Comparison of ENCODE assay signal across 16 mouse cellular contexts in the genomic region with DNA sequence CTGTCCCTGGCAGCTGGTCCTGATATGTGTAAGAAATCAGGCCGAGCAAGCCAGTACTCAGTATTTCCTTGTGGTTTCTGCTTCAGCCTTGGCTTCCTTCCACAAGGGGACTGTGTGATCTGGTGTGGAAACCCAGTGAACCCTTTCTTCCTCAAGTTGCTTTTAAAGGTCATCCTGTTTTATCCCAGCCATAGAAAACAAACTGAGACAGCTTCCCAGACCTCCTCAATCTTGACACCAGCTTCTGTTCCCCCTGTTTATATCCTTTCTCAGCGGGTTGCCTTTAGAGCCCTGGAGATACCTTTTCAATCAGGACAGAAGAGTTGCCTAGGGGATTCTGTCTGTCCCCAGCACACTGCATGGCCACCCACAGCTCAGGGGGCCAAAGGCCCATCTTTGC.
DNase-seq lines count a peak whose midpoint lies in the region; ATAC-seq and TF ChIP-seq lines count a peak whose summit lies in the region.
"Had no signal": no experiment of that assay in that cellular context is flagged by ENCODE, and none has a peak within 500 bp of the region (broad histone marks: within the 10 kb centered on the region; RNA-seq: fewer than 3 reads in every experiment).

No protein-coding gene starts in this region.

- no peak for TF ChIP-seq CTCF in kidney, adult 2 months (conservative IDR thresholded peaks at IDR 0.05; ENCODE audit: insufficient read depth, insufficient read length, low read depth, low read length)

- TF ChIP-seq POLR2A in kidney, adult 2 months (IDR thresholded peaks at IDR 0.05; ENCODE audit: low read depth, low read length): no peak

- H3K4me1 ChIP-seq in kidney, adult 2 months (ENCODE audit: control insufficient read depth, insufficient read depth, low read length): no peaks in the 10 kb centered on the region
- peaks cover 9% of the 10 kb centered on the region for H3K4me1 ChIP-seq in midbrain, embryonic 10.5 days
- no peaks in the 10 kb centered on the region for H3K4me1 ChIP-seq in midbrain, embryonic 16.5 days (ENCODE audit: control insufficient read depth, insufficient read depth, low read length)
- no peaks in the 10 kb centered on the region for H3K4me1 ChIP-seq in hindbrain, embryonic 14.5 days (replicated peaks; ENCODE audit: control insufficient read depth, insufficient read depth, low read length)
- H3K4me1 ChIP-seq in neural tube, embryonic 13.5 days (replicated peaks): no peaks in the 10 kb centered on the region; the same call in 1 of the 2 replicates
- H3K4me1 ChIP-seq: embryonic facial prominence, embryonic 15.5 days; forebrain, embryonic 13.5 days; heart, embryonic 12.5 days; liver, embryonic 13.5 days had no signal

- no peaks in the 10 kb centered on the region for H3K27me3 ChIP-seq in kidney, adult 2 months (replicated peaks; ENCODE audit: control insufficient read depth, insufficient read depth, low read length)
- no peaks in the 10 kb centered on the region for H3K27me3 ChIP-seq in midbrain, embryonic 10.5 days (ENCODE audit: low read depth, poor library complexity, severe bottlenecking)
- H3K27me3 ChIP-seq in midbrain, embryonic 16.5 days (ENCODE audit: control insufficient read depth, insufficient read depth, low read depth, low read length): no peaks in the 10 kb centered on the region
- no peaks in the 10 kb centered on the region for H3K27me3 ChIP-seq in hindbrain, embryonic 14.5 days (ENCODE audit: control insufficient read depth, insufficient read depth, low read length)
- no peaks in the 10 kb centered on the region for H3K27me3 ChIP-seq in neural tube, embryonic 13.5 days
- H3K27me3 ChIP-seq: embryonic facial prominence, embryonic 15.5 days; heart, embryonic 12.5 days; liver, embryonic 13.5 days; Patski had no signal

- H3K27ac ChIP-seq in kidney, adult 2 months (ENCODE audit: insufficient read depth, low read depth, low read length): no peak overlapping the region
- no peak overlapping the region for H3K27ac ChIP-seq in midbrain, embryonic 10.5 days (replicated peaks)
- H3K27ac ChIP-seq in midbrain, embryonic 16.5 days (ENCODE audit: low read length): no peak overlapping the region
- H3K27ac ChIP-seq in hindbrain, embryonic 14.5 days: no peak overlapping the region
- H3K27ac ChIP-seq in neural tube, embryonic 13.5 days (replicated peaks): no peak overlapping the region
- H3K27ac ChIP-seq: embryonic facial prominence, embryonic 15.5 days; forebrain, embryonic 13.5 days; limb, embryonic 10.5 days; liver, embryonic 13.5 days had no signal

- no peaks in the 10 kb centered on the region for H3K9me3 ChIP-seq in midbrain, embryonic 10.5 days (replicated peaks)
- H3K9me3 ChIP-seq in midbrain, embryonic 16.5 days (replicated peaks; ENCODE audit: control insufficient read depth, low read length, poor library complexity, severe bottlenecking): no peaks in the 10 kb centered on the region
- H3K9me3 ChIP-seq in hindbrain, embryonic 14.5 days (ENCODE audit: control insufficient read depth, low read length): no peaks in the 10 kb centered on the region
- H3K9me3 ChIP-seq in neural tube, embryonic 13.5 days: no peaks in the 10 kb centered on the region
- H3K9me3 ChIP-seq: embryonic facial prominence, embryonic 15.5 days; forebrain, embryonic 13.5 days; limb, embryonic 10.5 days had no signal

- no peak overlapping the region for H3K9ac ChIP-seq in midbrain, embryonic 16.5 days (ENCODE audit: low read depth, low read length)
- no peak overlapping the region for H3K9ac ChIP-seq in hindbrain, embryonic 14.5 days
- H3K9ac ChIP-seq in neural tube, embryonic 13.5 days: no peak overlapping the region
- H3K9ac ChIP-seq: embryonic facial prominence, embryonic 15.5 days; forebrain, embryonic 13.5 days; heart, embryonic 12.5 days; liver, embryonic 13.5 days had no signal

- no peak for ATAC-seq in midbrain, embryonic 16.5 days
- ATAC-seq in hindbrain, embryonic 14.5 days (ENCODE audit: low FRiP score): peak; percentile 55; the same call in 1 of the 2 replicates
- ATAC-seq in neural tube, embryonic 13.5 days (ENCODE audit: low read depth): peak; percentile 74; the same call in 1 of the 2 replicates
- no peak for ATAC-seq in CD4-positive, CD25-positive, alpha-beta regulatory T cell, adult 4 months
- ATAC-seq: forebrain, embryonic 13.5 days; Patski had no signal

- no peak overlapping the region for H3K4me3 ChIP-seq in kidney, adult 2 months (ENCODE audit: insufficient read depth, low read depth, low read length)
- H3K4me3 ChIP-seq in midbrain, embryonic 10.5 days: no peak overlapping the region
- H3K4me3 ChIP-seq in midbrain, embryonic 16.5 days (ENCODE audit: low read depth, low read length): no peak overlapping the region
- no peak overlapping the region for H3K4me3 ChIP-seq in hindbrain, embryonic 14.5 days (replicated peaks; ENCODE audit: low read length)
- no peak overlapping the region for H3K4me3 ChIP-seq in neural tube, embryonic 13.5 days
- H3K4me3 ChIP-seq: embryonic facial prominence, embryonic 15.5 days; forebrain, embryonic 13.5 days; heart, embryonic 12.5 days; limb, embryonic 10.5 days; liver, embryonic 13.5 days; myocyte had no signal

- no peaks in the 10 kb centered on the region for H3K36me3 ChIP-seq in kidney, adult 2 months (ENCODE audit: control insufficient read depth, insufficient read depth, low read length)
- no peaks in the 10 kb centered on the region for H3K36me3 ChIP-seq in midbrain, embryonic 10.5 days
- H3K36me3 ChIP-seq in midbrain, embryonic 16.5 days (ENCODE audit: control insufficient read depth, insufficient read depth, low read length): no peaks in the 10 kb centered on the region
- H3K36me3 ChIP-seq in hindbrain, embryonic 14.5 days (replicated peaks; ENCODE audit: control insufficient read depth, insufficient read depth): no peaks in the 10 kb centered on the region
- no peaks in the 10 kb centered on the region for H3K36me3 ChIP-seq in neural tube, embryonic 13.5 days
- H3K36me3 ChIP-seq: embryonic facial prominence, embryonic 15.5 days; heart, embryonic 12.5 days; limb, embryonic 10.5 days; liver, embryonic 13.5 days had no signal

- H3K4me2 ChIP-seq in midbrain, embryonic 16.5 days (ENCODE audit: low read length): no peak overlapping the region
- no peak overlapping the region for H3K4me2 ChIP-seq in hindbrain, embryonic 14.5 days (replicated peaks)
- no peak overlapping the region for H3K4me2 ChIP-seq in neural tube, embryonic 13.5 days
- H3K4me2 ChIP-seq: embryonic facial prominence, embryonic 15.5 days; forebrain, embryonic 13.5 days; heart, embryonic 12.5 days; liver, embryonic 13.5 days had no signal

- WGBS in kidney, adult 2 months: 6% methylated on average over 2 of the region's 2 CpGs
- 14% methylated on average over 2 of the region's 2 CpGs for WGBS in midbrain, embryonic 10.5 days
- WGBS in midbrain, embryonic 16.5 days: 9% methylated on average over 2 of the region's 2 CpGs
- 4% methylated on average over 2 of the region's 2 CpGs for WGBS in hindbrain, embryonic 14.5 days
- 8% methylated on average over 2 of the region's 2 CpGs for WGBS in neural tube, embryonic 13.5 days

- DNase-seq in kidney, adult 2 months: peak; percentile 40
- DNase-seq in kidney, adult 18-20 months: no peak
- DNase-seq in midbrain, embryonic 10.5 days (ENCODE audit: low spot score): peak; percentile 36
- DNase-seq in hindbrain, embryonic 14.5 days (ENCODE audit: low spot score): no peak
- DNase-seq in ovary, postnatal 10 days (ENCODE audit: low spot score): no peak
- DNase-seq: adrenal gland, postnatal 36 days; liver, embryonic 13.5 days had no signal

Comparison
In these comparisons a context has a peak if more than half of its experiments do, and no peak if none do; other contexts are left out.
1. DNase-seq: peak in kidney, adult 2 months (single experiment) and midbrain, embryonic 10.5 days (single experiment); none in kidney, adult 18-20 months (single experiment), hindbrain, embryonic 14.5 days (single experiment) and ovary, postnatal 10 days (single experiment).
2. ATAC-seq: peak in hindbrain, embryonic 14.5 days (single experiment) and neural tube, embryonic 13.5 days (single experiment); none in midbrain, embryonic 16.5 days (single experiment) and CD4-positive, CD25-positive, alpha-beta regulatory T cell, adult 4 months (single experiment).